Mouse (Mus musculus) midbrain, embryonic 10.5 days (tissue): ENCODE results near the gene Plppr3. TPM values are rescaled to one million over a fixed set of nuclear protein-coding genes. Genes with fewer than 3 reads are reported as not detected.
A peak's percentile ranks its signal among the peaks of the same experiment; 100 is the strongest.

Experiments used
- DNase-seq: peaks from one replicate; pipeline ENCODE4 v3.0.0-alpha.2; 2017; ENCODE audit warnings: low spot score
- H3K27ac ChIP-seq: fragments of 300-500 bp; sonication (generic); replicated peaks from 2 replicates; pipeline ENCODE4 v1.5.1; 2016; ENCODE audit warnings: mild to moderate bottlenecking
- H3K27me3 ChIP-seq: fragments of 300-500 bp; sonication (generic); 2 replicates; pipeline ENCODE4 v1.6.1; 2016; ENCODE audit warnings: low read depth, mild to moderate bottlenecking; ENCODE audit not compliant: poor library complexity, severe bottlenecking
- H3K36me3 ChIP-seq: fragments of 300-500 bp; sonication (generic); 2 replicates; pipeline ENCODE4 v1.6.1; 2016; ENCODE audit warnings: mild to moderate bottlenecking, moderate library complexity
- H3K4me1 ChIP-seq: fragments of 300-500 bp; sonication (generic); 2 replicates; pipeline ENCODE4 v1.6.1; 2016
- H3K4me3 ChIP-seq: fragments of 300-500 bp; sonication (generic); 2 replicates; pipeline ENCODE4 v1.5.1; 2016; ENCODE audit warnings: mild to moderate bottlenecking, moderate library complexity
- H3K9me3 ChIP-seq: fragments of 300-500 bp; sonication (generic); replicated peaks from 2 replicates; pipeline ENCODE4 v1.6.1; 2016; ENCODE audit warnings: mild to moderate bottlenecking
- WGBS: fragments of 180-500 bp; shearing (Covaris S2); methylation state at CpG from one replicate; pipeline ENCODE4 v1.1.7; 2016; 5-methylcytosine and 5-hydroxymethylcytosine counted together
- polyA plus RNA-seq: library from polyadenylated mRNA; unstranded; fragments of >200 nt; fragmentation: Nextera tagmentation; extraction: Ambion mirVana; gene quantifications from 2 replicates; pipeline ENCODE4 v1.2.1, GENCODE M21; 2016

Gene Plppr3
- polyA plus RNA-seq: 110 and 169 TPM in 2 replicates

- Histone ChIP-seq H3K4me1 (peaks cover 52% of the 10 kb centered on the region), H3K27me3 (peaks cover 13% of the 10 kb centered on the region), H3K4me3 (peak within 1 kb of the TSS; percentile 82), H3K36me3 (peaks cover 34% of the 10 kb centered on the region), H3K9me3 (no peaks in the 10 kb centered on the region), H3K27ac (peak within 1 kb of the TSS; percentile 96)
- WGBS: under 1% methylated on average over 57 of the region's 57 CpGs
- DNase-seq: peak; percentile 87
These were observed at the start of gene Plppr3, which contains the start of gene Prtn3 for GRCm38 (mm10) chr10:79874290-79874862. Gene Plppr3, minus strand, starts transcription at chr10:79874634. Gene Prtn3, plus strand, starts transcription at chr10:79874476.

GRCm38 (mm10) chr10:79921572-79921971 lies 47.1 kb upstream of the Plppr3 start:
- under 1% methylated on average over 34 of the region's 34 CpGs for WGBS
- H3K4me1 ChIP-seq: peaks cover 71% of the 10 kb centered on the region
- peak overlapping the region; percentile 76 for H3K4me3 ChIP-seq
- no peaks in the 10 kb centered on the region for H3K36me3 ChIP-seq
- H3K27me3 ChIP-seq: peaks cover 80% of the 10 kb centered on the region
- peak; percentile 43 for DNase-seq
- H3K9me3 ChIP-seq: no peaks in the 10 kb centered on the region
- H3K27ac ChIP-seq: no peak overlapping the region

GRCm38 (mm10) chr10:79920958-79921535 lies 46.6 kb upstream of the Plppr3 start, which contains the start of gene R3hdm4:
Gene R3hdm4, minus strand, starts transcription at chr10:79921208.
- WGBS: 4% methylated on average over 41 of the region's 41 CpGs
- Histone ChIP-seq H3K27ac (no peak within 1 kb of the TSS; the same call in 1 of the 2 replicates), H3K4me3 (peak within 1 kb of the TSS; percentile 76), H3K36me3 (no peaks in the 10 kb centered on the region), H3K4me1 (peaks cover 71% of the 10 kb centered on the region), H3K27me3 (peaks cover 77% of the 10 kb centered on the region), H3K9me3 (no peaks in the 10 kb centered on the region)
- DNase-seq: no peak

- WGBS: 15% methylated on average over 26 of the region's 26 CpGs
- H3K36me3 ChIP-seq: no peaks in the 10 kb centered on the region
- DNase-seq: peak; percentile 57
- peaks cover 75% of the 10 kb centered on the region for H3K27me3 ChIP-seq
- peak overlapping the region; percentile 76 for H3K4me3 ChIP-seq
- H3K27ac ChIP-seq: no peak overlapping the region; the same call in 1 of the 2 replicates
- H3K4me1 ChIP-seq: peaks cover 71% of the 10 kb centered on the region
- no peaks in the 10 kb centered on the region for H3K9me3 ChIP-seq
These were observed 45.8 kb upstream of the Plppr3 start for GRCm38 (mm10) chr10:79920056-79920890.

GRCm38 (mm10) chr10:79919251-79919849 lies 44.9 kb upstream of the Plppr3 start:
- WGBS: 2% methylated on average over 21 of the region's 21 CpGs
- no peaks in the 10 kb centered on the region for H3K36me3 ChIP-seq
- H3K9me3 ChIP-seq: no peaks in the 10 kb centered on the region
- peak overlapping the region; percentile 76 for H3K4me3 ChIP-seq
- H3K27ac ChIP-seq: no peak overlapping the region
- no peak for DNase-seq
- peaks cover 77% of the 10 kb centered on the region for H3K4me1 ChIP-seq
- peaks cover 75% of the 10 kb centered on the region for H3K27me3 ChIP-seq

- no peak overlapping the region for H3K27ac ChIP-seq
- H3K9me3 ChIP-seq: no peaks in the 10 kb centered on the region
- 4% methylated on average over 35 of the region's 35 CpGs for WGBS
- H3K27me3 ChIP-seq: peaks cover 66% of the 10 kb centered on the region
- 0 out of 2 replicates have a peak, but pooled peaks cover under 1% of the 10 kb centered on the region for H3K36me3 ChIP-seq
- H3K4me1 ChIP-seq: peaks cover 81% of the 10 kb centered on the region
- H3K4me3 ChIP-seq: peak overlapping the region; percentile 76
- peak; percentile 39 for DNase-seq
These were observed 44.0 kb upstream of the Plppr3 start for GRCm38 (mm10) chr10:79918231-79919078.

GRCm38 (mm10) chr10:79917532-79918100 lies 43.2 kb upstream of the Plppr3 start:
- DNase-seq: no peak
- 0 out of 2 replicates have a peak overlapping the region, but pooled peaks have one; percentile 93 for H3K27ac ChIP-seq
- no peaks in the 10 kb centered on the region for H3K9me3 ChIP-seq
- H3K27me3 ChIP-seq: peaks cover 58% of the 10 kb centered on the region
- 67% methylated on average over 5 of the region's 5 CpGs for WGBS
- peaks cover 80% of the 10 kb centered on the region for H3K4me1 ChIP-seq
- H3K36me3 ChIP-seq: peaks cover 8% of the 10 kb centered on the region
- peak overlapping the region; percentile 76 for H3K4me3 ChIP-seq

- Histone ChIP-seq H3K27me3 (peaks cover 52% of the 10 kb centered on the region), H3K4me1 (peaks cover 80% of the 10 kb centered on the region)
- whole genome bisulfite sequencing: 3% methylated on average over 42 of the region's 42 CpGs
These were observed 42.5 kb upstream of the Plppr3 start, which contains the start of gene Kiss1r for GRCm38 (mm10) chr10:79916808-79917531. Gene Kiss1r, plus strand, starts transcription at chr10:79916971.

GRCm38 (mm10) chr10:79916081-79916480 lies 41.6 kb upstream of the Plppr3 start:
- DNase-seq: no peak
- Histone ChIP-seq H3K9me3 (no peaks in the 10 kb centered on the region), H3K27ac (peak overlapping the region; percentile 93), H3K4me3 (peak overlapping the region; percentile 76), H3K27me3 (peaks cover 43% of the 10 kb centered on the region), H3K36me3 (peaks cover 23% of the 10 kb centered on the region), H3K4me1 (peaks cover 72% of the 10 kb centered on the region)
- WGBS: 8% methylated on average over 8 of the region's 8 CpGs

More at GRCm38 (mm10) chr10:79916808-79917531, 42.5 kb upstream of the Plppr3 start, which contains the start of gene Kiss1r:
- Histone ChIP-seq H3K4me3 (peak within 1 kb of the TSS; percentile 76), H3K9me3 (no peaks in the 10 kb centered on the region), H3K36me3 (peaks cover 14% of the 10 kb centered on the region), H3K27ac (peak within 1 kb of the TSS; percentile 93)
- DNase-seq: peak; percentile 88

GRCm38 (mm10) chr10:79914948-79915596 lies 40.6 kb upstream of the Plppr3 start:
- H3K4me3 ChIP-seq: peak overlapping the region; percentile 76; the same call in 1 of the 2 replicates
- WGBS: 74% methylated on average over 7 of the region's 7 CpGs

More at GRCm38 (mm10) chr10:79914948-79915596, 40.6 kb upstream of the Plppr3 start:
- Histone ChIP-seq H3K36me3 (peaks cover 31% of the 10 kb centered on the region), H3K9me3 (no peaks in the 10 kb centered on the region), H3K27me3 (peaks cover 33% of the 10 kb centered on the region), H3K27ac (no peak overlapping the region), H3K4me1 (peaks cover 62% of the 10 kb centered on the region)
- DNase-seq: no peak
